Mouse (Mus musculus) G1E (cell line): ENCODE data around the gene Shisa7. TPM values are rescaled to one million over a fixed set of nuclear protein-coding genes. Genes with fewer than 3 reads are reported as not detected.
"Not testable (repeated sequence)": the region's sequence is repeated elsewhere in the genome, so short reads cannot be mapped to it uniquely, and the experiment has no call there.

ENCODE experiments used
- ATAC-seq: 2 replicates; pipeline ENCODE4 v1.8.0; 2016; ENCODE audit warnings: mild to moderate bottlenecking; ENCODE audit not compliant: insufficient number of reproducible peaks, poor library complexity, low FRiP score, severe bottlenecking; ENCODE audit errors: extremely low read depth
- DNase-seq: peaks from one replicate; pipeline ENCODE4 v3.0.0; 2012; ENCODE audit warnings: low spot score
- H3K27me3 ChIP-seq: 2 replicates; pipeline ENCODE4 v1.6.1; 2012; ENCODE audit warnings: mild to moderate bottlenecking, low read length, inconsistent platforms; ENCODE audit not compliant: insufficient read depth
- H3K36me3 ChIP-seq: replicated peaks from 2 replicates; pipeline ENCODE3; 2012; ENCODE audit warnings: mild to moderate bottlenecking, inconsistent platforms
- H3K4me1 ChIP-seq: 2 replicates; pipeline ENCODE4 v1.6.1; 2012; ENCODE audit warnings: low read depth, low read length, inconsistent platforms, mixed read lengths; ENCODE audit not compliant: insufficient read depth
- H3K4me3 ChIP-seq: 2 replicates; pipeline ENCODE4 v1.5.1; 2012; ENCODE audit warnings: low read depth, mild to moderate bottlenecking, inconsistent platforms, low read length, moderate library complexity, mixed read lengths
- H3K9me3 ChIP-seq: replicated peaks from 2 replicates; pipeline ENCODE4 v1.6.1; 2012; ENCODE audit warnings: inconsistent platforms
- CTCF ChIP-seq: IDR thresholded peaks from 2 replicates; pipeline ENCODE4 v1.5.1; 2012; ENCODE audit warnings: low read depth, low read length, inconsistent platforms, mixed read lengths
- GATA1 ChIP-seq: IDR thresholded peaks from 2 replicates; pipeline ENCODE4 v1.6.1; 2012; ENCODE audit warnings: borderline replicate concordance, low read length, inconsistent platforms, mixed read lengths
- GATA2 ChIP-seq: IDR thresholded peaks from 2 replicates; pipeline ENCODE4 v1.6.1; 2012; ENCODE audit warnings: low read depth, low read length, inconsistent platforms, borderline replicate concordance
- POLR2AphosphoS5 ChIP-seq: IDR thresholded peaks from 2 replicates; pipeline ENCODE4 v1.6.1; 2012; ENCODE audit warnings: low read depth, low read length, inconsistent platforms; ENCODE audit not compliant: insufficient replicate concordance
- TAL1 ChIP-seq: conservative IDR thresholded peaks from 2 replicates; pipeline ENCODE4 v1.6.1; 2012; ENCODE audit warnings: low read depth, low read length, inconsistent platforms, mixed read lengths
- polyA plus RNA-seq: library from polyadenylated mRNA; stranded (reverse); fragments of >175 nt; gene quantifications from 2 replicates; pipeline ENCODE4 v1.2.3, GENCODE M21; 2012
- total RNA-seq, 2 experiments: library from RNA; stranded (forward) in 1 of 2; stranded (reverse) in 1 of 2; fragments of 200-1000 nt in 1 of 2; fragments of >200 nt in 1 of 2; fragmentation: Nextera tagmentation in 1 of 2; gene quantifications; 2 replicates each; pipeline ENCODE4 v1.2.3; 2014 to 2017

Gene Shisa7
- total and polyA plus RNA-seq, 3 experiments: 0.22 TPM; not detected in 2

DNA sequence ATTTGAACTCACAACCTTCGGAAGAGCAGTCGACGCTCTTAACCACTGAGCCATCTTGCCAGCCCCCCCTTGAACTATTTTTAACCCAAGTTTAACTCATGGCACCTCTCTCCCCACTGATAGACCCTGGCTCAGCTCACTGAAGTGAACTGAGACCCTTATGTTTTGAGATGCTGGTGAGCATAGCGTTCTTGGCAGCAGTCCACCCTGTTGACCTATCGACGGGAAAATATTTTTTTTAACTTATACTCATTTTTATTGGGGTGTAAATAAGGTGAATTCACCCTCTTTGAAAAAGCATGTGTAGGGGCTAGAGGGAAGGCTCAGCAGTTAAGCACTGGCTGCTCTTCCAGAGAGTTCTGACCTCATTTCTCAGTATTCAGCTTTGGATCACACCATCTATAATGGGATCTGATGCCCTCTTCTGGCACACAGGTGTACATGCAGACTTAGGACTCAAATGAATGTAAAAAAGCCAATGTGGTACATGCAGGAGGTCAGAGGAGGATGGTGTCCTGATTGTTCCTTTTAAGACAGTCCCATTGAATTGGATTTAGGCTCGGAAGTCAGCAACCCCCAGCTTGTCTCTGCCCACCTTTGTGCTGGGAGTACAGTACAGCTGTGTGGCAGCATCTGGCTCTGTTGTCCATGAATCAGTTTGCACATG lies 48.6 kb downstream of the Shisa7 start:
- TF ChIP-seq TAL1 (no peak), CTCF (peak; percentile 41), POLR2AphosphoS5 (peak; percentile 74; the same call in 1 of the 2 replicates)
- H3K9me3 ChIP-seq: no peaks in the 10 kb centered on the region
- no peaks in the 10 kb centered on the region for H3K27me3 ChIP-seq
- DNase-seq: no peak
- ATAC-seq: peak; percentile 10; the same call in 1 of the 2 replicates
- peaks cover 28% of the 10 kb centered on the region for H3K4me1 ChIP-seq
- H3K36me3 ChIP-seq: peaks cover 61% of the 10 kb centered on the region
- peak overlapping the region; percentile 20; the same call in 1 of the 2 replicates for H3K4me3 ChIP-seq

DNA sequence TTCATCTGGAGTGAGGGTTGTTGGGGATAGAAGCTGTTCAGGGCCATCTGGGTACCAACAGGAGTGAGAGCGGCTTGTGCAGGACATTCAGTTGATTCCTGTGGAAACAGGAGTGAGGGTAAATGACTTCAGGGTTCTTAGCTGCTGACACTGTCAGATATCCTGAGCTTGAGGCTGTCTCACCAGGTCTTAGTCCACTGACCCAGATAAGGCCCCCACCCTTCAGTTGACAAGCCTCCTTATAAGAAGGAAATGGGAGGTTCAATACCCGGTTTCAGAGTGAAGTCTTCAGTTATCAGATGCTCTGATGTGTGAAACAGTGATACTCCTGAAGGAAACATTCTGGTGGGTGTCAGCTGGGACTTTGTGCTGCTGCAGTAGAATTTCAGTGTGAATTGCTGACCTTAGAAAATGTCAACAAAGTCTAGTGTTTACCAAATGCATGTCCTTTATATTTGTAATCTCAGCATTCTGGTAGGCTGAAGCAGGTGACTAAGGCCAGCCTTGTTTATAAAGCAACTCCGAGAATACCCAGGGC lies 49.8 kb downstream of the Shisa7 start:
- no peak for ATAC-seq
- no peak for DNase-seq
- H3K27me3 ChIP-seq: no peaks in the 10 kb centered on the region
- H3K9me3 ChIP-seq: no peaks in the 10 kb centered on the region
- peaks cover 33% of the 10 kb centered on the region for H3K4me1 ChIP-seq
- peaks cover 61% of the 10 kb centered on the region for H3K36me3 ChIP-seq
- H3K4me3 ChIP-seq: peak overlapping the region; percentile 84
- no peak for TF ChIP-seq CTCF
- TF ChIP-seq GATA2: no peak
- no peak for TF ChIP-seq GATA1
- TF ChIP-seq TAL1: no peak
- no peak for TF ChIP-seq POLR2AphosphoS5

DNA sequence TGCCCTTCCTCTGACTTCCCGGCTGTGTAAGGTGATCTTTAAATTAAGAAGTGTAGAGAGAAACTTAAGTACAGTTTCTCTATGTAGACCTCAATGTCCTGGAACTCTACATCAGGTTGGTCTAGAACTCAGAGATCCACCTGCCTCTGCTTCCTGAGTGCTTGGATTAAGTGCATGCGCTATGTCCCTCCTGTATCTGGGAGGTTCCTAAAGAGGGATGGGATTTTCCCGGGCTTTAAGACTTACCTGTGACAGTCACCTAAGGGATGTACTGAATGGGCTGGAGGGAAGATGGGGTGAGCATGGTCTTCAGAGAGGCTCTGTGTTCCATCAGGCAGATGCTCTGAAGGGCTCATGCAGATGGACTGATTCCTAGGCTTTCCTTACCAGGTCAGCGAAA lies 50.8 kb downstream of the Shisa7 start:
- H3K4me3 ChIP-seq: peak overlapping the region; percentile 84
- no peaks in the 10 kb centered on the region for H3K27me3 ChIP-seq
- DNase-seq (no peak), ATAC-seq (no peak)
- peaks cover 55% of the 10 kb centered on the region for H3K36me3 ChIP-seq
- TF ChIP-seq TAL1 (no peak), GATA2 (no peak), CTCF (no peak), POLR2AphosphoS5 (no peak), GATA1 (no peak)
- H3K9me3 ChIP-seq: no peaks in the 10 kb centered on the region
- H3K4me1 ChIP-seq: peaks cover 43% of the 10 kb centered on the region

DNA sequence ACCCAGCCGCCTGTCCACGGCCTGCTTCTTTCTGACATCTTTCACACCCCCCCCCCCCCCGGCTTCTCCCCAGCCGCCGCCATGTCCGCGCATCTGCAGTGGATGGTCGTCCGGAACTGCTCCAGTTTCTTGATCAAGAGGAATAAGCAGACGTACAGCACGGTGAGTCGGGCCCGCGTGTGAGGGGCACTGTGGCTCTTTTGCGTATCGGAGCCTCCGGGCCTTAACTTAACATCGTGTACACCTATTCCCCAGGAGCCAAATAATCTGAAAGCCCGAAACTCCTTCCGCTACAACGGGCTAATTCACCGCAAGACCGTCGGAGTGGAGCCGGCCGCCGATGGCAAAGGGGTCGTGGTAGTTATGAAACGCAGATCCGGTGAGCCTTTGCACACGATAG lies 51.2 kb downstream of the Shisa7 start:
- H3K27me3 ChIP-seq, DNase-seq, ATAC-seq, H3K9me3 ChIP-seq: not testable (repeated sequence)
- Histone ChIP-seq H3K36me3 (peaks cover 51% of the 10 kb centered on the region), H3K4me3 (peak overlapping the region; percentile 84), H3K4me1 (peaks cover 47% of the 10 kb centered on the region)

DNA sequence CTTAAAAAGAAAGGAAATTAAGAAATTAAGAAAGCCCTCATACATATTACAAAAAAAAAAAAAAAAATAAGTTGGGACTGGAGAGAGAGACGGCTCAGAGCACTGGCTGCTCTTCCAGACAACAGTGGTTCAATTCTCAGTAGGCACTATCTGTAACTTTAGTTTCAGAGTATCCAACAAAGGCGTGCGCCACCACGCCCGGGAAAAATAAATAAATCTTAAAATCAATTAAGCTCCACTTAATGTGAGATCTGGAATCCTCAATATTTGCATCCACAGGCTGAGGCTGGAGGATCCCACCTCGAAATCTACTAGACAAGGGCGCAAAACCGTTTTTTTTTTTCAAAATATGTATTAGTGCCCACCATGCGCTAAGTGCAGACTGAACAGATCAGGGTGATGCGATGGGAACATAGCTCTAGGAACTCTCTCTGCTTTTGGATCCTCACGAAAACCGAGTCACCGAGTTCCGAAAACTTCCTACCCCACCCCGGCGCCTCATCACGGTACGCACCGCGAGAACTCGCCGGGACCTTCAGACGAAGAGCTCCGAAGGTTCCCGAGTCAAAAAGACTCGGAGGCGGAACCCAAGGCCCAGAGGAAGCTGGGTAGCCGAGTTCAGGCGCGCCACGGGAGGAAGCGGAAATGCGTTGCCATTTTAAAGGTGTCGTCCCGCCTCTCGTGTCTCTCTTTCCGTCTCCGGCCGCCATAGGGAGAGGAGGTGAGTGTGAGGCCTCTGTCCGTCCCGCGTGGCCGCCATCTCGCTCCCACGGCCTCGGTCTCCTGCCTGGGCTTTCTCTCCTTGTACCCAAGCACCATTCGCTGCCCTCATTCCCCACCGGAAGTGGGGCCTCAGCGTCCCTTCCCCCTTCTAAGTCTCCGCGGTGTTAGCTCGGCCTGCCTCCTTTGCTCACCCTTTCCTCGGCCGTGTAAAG lies 52.0 kb downstream of the Shisa7 start, which contains the start of gene Rpl28:
Gene Rpl28 (plus strand): TSS at position 597 of the 935 bp plus-strand sequence.
- peak; percentile 83 for DNase-seq
- no peaks in the 10 kb centered on the region for H3K9me3 ChIP-seq

DNA sequence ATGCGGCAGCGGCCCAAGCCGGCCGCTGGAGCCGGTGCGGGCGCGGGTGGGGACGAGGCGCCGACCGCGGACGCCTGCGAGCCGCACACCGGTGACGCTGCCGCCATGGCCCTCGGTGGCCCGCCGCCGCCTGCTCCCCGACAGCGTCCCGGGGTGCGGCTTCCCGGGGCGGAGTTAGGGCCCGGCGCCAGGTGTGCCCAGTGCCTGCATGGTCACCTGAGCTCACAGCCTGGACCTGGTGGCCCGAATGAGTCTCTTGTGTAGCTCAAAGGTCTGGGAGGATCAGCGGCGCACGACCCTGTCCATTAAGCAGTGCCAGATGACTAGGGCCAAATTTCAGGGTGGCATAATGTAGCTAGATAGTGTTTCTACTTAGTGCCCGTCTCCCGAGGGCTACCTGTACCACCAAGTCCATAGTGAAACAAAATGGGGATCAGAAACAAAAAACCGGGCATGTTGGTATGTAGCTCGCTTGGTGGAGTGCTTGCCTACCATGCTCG lies 55.0 kb downstream of the Shisa7 start, which contains the start of gene Tmem238:
Gene Tmem238 (minus strand): TSS at position 221 of the 500 bp plus-strand sequence.
- TF ChIP-seq POLR2AphosphoS5: no peak
- TF ChIP-seq TAL1: no peak
- no peak for TF ChIP-seq GATA2
- no peak for TF ChIP-seq CTCF
- no peak for TF ChIP-seq GATA1
- Histone ChIP-seq H3K27me3 (no peaks in the 10 kb centered on the region), H3K36me3 (peaks cover 46% of the 10 kb centered on the region), H3K9me3 (no peaks in the 10 kb centered on the region), H3K4me1 (peaks cover 60% of the 10 kb centered on the region), H3K4me3 (peak within 1 kb of the TSS; percentile 83)
- no peak for ATAC-seq
- peak; percentile 57 for DNase-seq

More for the DNA sequence above, 52.0 kb downstream of the Shisa7 start, which contains the start of gene Rpl28:
- Histone ChIP-seq H3K4me1 (peaks cover 52% of the 10 kb centered on the region), H3K27me3 (no peaks in the 10 kb centered on the region), H3K36me3 (peaks cover 46% of the 10 kb centered on the region), H3K4me3 (peak within 1 kb of the TSS; percentile 84)
- ATAC-seq: peak; percentile 68
- TF ChIP-seq TAL1: no peak
- TF ChIP-seq POLR2AphosphoS5: peak; percentile 93
